Comparison of ENCODE assay signal across 8 mouse cellular contexts in the genomic region with DNA sequence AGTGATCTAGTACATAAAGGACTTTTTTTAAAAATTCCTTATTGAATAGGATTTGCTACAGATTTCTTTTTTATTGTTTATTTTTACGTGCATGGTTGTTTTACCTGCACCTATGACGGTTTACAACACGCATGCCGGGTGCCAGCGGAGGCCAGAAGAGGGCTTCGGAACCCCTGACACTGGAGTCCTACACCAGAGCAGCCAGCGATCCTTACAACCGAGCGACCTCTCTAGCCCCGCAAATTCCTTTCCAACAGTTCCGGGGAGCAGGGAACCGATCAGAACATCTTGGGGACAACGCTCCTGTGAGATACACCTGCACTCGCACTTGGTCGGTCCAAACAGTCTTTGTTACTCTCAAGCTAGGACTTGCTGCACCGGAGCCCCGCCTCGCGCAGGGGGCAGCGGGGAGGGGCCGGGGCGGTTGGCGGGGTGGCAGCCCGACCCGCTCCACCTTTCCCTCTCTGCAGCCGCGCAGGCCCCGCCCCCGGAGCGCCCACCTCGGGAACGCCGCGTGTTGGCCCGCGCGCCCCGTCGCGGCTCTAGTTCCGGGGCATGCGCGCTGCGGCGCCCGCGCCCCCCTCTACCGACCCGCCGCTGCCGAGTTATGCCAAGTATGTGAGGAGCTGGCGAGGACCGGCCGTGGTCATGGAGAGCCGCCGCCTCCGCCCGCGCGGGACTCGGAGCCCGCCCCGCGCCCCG. TPM values are rescaled to one million over a fixed set of nuclear protein-coding genes. Genes with fewer than 3 reads are reported as not detected.
DNase-seq lines count a peak whose midpoint lies in the region; ATAC-seq and TF ChIP-seq lines count a peak whose summit lies in the region.

A gene (plus strand): TSS at position 603 of the 702 bp plus-strand sequence.

- no peaks in the 10 kb centered on the region; the same call in 1 of the 2 replicates for H3K79me2 ChIP-seq in liver, adult 2 months (ENCODE audit: control insufficient read depth, insufficient read depth, low read length)
- no peaks in the 10 kb centered on the region for H3K79me2 ChIP-seq in myocyte (ENCODE audit: control insufficient read depth, insufficient read depth)

- peak within 1 kb of the TSS; percentile 86 for H3K4me2 ChIP-seq in embryonic facial prominence, embryonic 14.5 days (ENCODE audit: low read depth, low read length)
- peak within 1 kb of the TSS; percentile 81 for H3K4me2 ChIP-seq in heart, embryonic 13.5 days
- peak within 1 kb of the TSS; percentile 94 for H3K4me2 ChIP-seq in kidney, postnatal 0 days (ENCODE audit: low read length)
- peak within 1 kb of the TSS; percentile 90 for H3K4me2 ChIP-seq in myocyte (ENCODE audit: low read depth)

- 1% methylated on average over 65 of the region's 65 CpGs for WGBS in spleen, adult 2 months
- under 1% methylated on average over 28 of the region's 65 CpGs for WGBS in embryonic facial prominence, embryonic 14.5 days
- WGBS in heart, embryonic 13.5 days: under 1% methylated on average over 40 of the region's 65 CpGs
- WGBS in kidney, postnatal 0 days: under 1% methylated on average over 59 of the region's 65 CpGs
- 2% methylated on average over 53 of the region's 65 CpGs for whole genome bisulfite sequencing in liver, adult 2 months

- ATAC-seq in embryonic facial prominence, embryonic 14.5 days (ENCODE audit: low read depth): peak; percentile 91
- ATAC-seq in heart, embryonic 13.5 days (ENCODE audit: extremely low read depth, insufficient number of reproducible peaks, low FRiP score, low TSS enrichment): peak; percentile 77
- ATAC-seq in kidney, postnatal 0 days (replicated peaks; ENCODE audit: low FRiP score, low read depth): peak; percentile 88

- H3K27me3 ChIP-seq in spleen, adult 2 months (ENCODE audit: control insufficient read depth, insufficient read depth, low read length): peaks cover 17% of the 10 kb centered on the region
- 0 out of 2 replicates have a peak, but pooled peaks cover 3% of the 10 kb centered on the region for H3K27me3 ChIP-seq in embryonic facial prominence, embryonic 14.5 days (replicated peaks; ENCODE audit: control insufficient read depth, insufficient read depth, low read length)
- 0 out of 2 replicates have a peak, but pooled peaks cover 4% of the 10 kb centered on the region for H3K27me3 ChIP-seq in heart, embryonic 13.5 days (replicated peaks)
- no peaks in the 10 kb centered on the region for H3K27me3 ChIP-seq in kidney, postnatal 0 days (ENCODE audit: insufficient read depth, low read length)
- no peaks in the 10 kb centered on the region for H3K27me3 ChIP-seq in liver, adult 2 months (ENCODE audit: control insufficient read depth, insufficient read depth, low read length)
- no peaks in the 10 kb centered on the region for H3K27me3 ChIP-seq in myocyte (ENCODE audit: control insufficient read depth, insufficient read depth, insufficient read length)

- TF ChIP-seq CTCF in spleen, adult 2 months (IDR thresholded peaks at IDR 0.05; ENCODE audit: extremely low read depth, insufficient read depth, insufficient read length, insufficient replicate concordance): no peak
- no peak for TF ChIP-seq CTCF in kidney, postnatal 0 days (IDR thresholded peaks at IDR 0.05; ENCODE audit: low read depth)
- TF ChIP-seq CTCF in liver, adult 2 months (IDR thresholded peaks at IDR 0.05; ENCODE audit: low read depth, low read length): no peak

- peak within 1 kb of the TSS; percentile 47; the same call in 1 of the 2 replicates for H3K27ac ChIP-seq in spleen, adult 2 months (ENCODE audit: insufficient read depth, low read length)
- H3K27ac ChIP-seq in embryonic facial prominence, embryonic 14.5 days (replicated peaks; ENCODE audit: low read depth, low read length): peak within 1 kb of the TSS; percentile 90
- H3K27ac ChIP-seq in heart, embryonic 13.5 days (replicated peaks): peak within 1 kb of the TSS; percentile 100
- peak within 1 kb of the TSS; percentile 98 for H3K27ac ChIP-seq in kidney, postnatal 0 days
- peak within 1 kb of the TSS; percentile 81 for H3K27ac ChIP-seq in liver, adult 2 months (replicated peaks; ENCODE audit: insufficient read depth, low read depth, low read length)

- no peak for DNase-seq in spleen, adult 2 months (ENCODE audit: low read depth in 1 of 2, low spot score in 2 of 2)
- no peak for DNase-seq in spleen, adult 12 weeks (ENCODE audit: low spot score)
- DNase-seq in embryonic facial prominence, embryonic 14.5 days (ENCODE audit: low spot score): peak; percentile 93
- DNase-seq in kidney, postnatal 0 days (ENCODE audit: low spot score): peak; percentile 91
- peak; percentile 70 for DNase-seq in liver, adult 2 months (ENCODE audit: extremely low read depth, low read depth, low spot score)
- peak; percentile 86 for DNase-seq in testis, postnatal 14 days (ENCODE audit: low spot score)

- H3ac ChIP-seq in myocyte (ENCODE audit: control insufficient read depth, insufficient read length): peak within 1 kb of the TSS; percentile 57

- peak within 1 kb of the TSS; percentile 42 for H3K4me3 ChIP-seq in spleen, adult 2 months (ENCODE audit: extremely low read depth, insufficient read depth, insufficient read length)
- peak within 1 kb of the TSS; percentile 77 for H3K4me3 ChIP-seq in embryonic facial prominence, embryonic 14.5 days (ENCODE audit: low read depth, low read length)
- peak within 1 kb of the TSS; percentile 88 for H3K4me3 ChIP-seq in heart, embryonic 13.5 days
- H3K4me3 ChIP-seq in kidney, postnatal 0 days (replicated peaks; ENCODE audit: low read depth, low read length): peak within 1 kb of the TSS; percentile 67
- peak within 1 kb of the TSS; percentile 77 for H3K4me3 ChIP-seq in liver, adult 2 months (ENCODE audit: insufficient read depth, low read depth, low read length)
- H3K4me3 ChIP-seq in myocyte: peak within 1 kb of the TSS; percentile 25

- H3K9me3 ChIP-seq in embryonic facial prominence, embryonic 14.5 days (ENCODE audit: control insufficient read depth, low read length): no peaks in the 10 kb centered on the region
- H3K9me3 ChIP-seq in heart, embryonic 13.5 days: no peaks in the 10 kb centered on the region; the same call in 1 of the 2 replicates
- no peaks in the 10 kb centered on the region for H3K9me3 ChIP-seq in kidney, postnatal 0 days (replicated peaks; ENCODE audit: low read length)

- H3K36me3 ChIP-seq in spleen, adult 2 months (ENCODE audit: control insufficient read depth, insufficient read depth, low read length): no peaks in the 10 kb centered on the region
- H3K36me3 ChIP-seq in embryonic facial prominence, embryonic 14.5 days (ENCODE audit: control insufficient read depth, insufficient read depth, low read length): no peaks in the 10 kb centered on the region
- peaks cover 8% of the 10 kb centered on the region; the same call in 1 of the 2 replicates for H3K36me3 ChIP-seq in heart, embryonic 13.5 days
- H3K36me3 ChIP-seq in kidney, postnatal 0 days (ENCODE audit: insufficient read depth, low read length): no peaks in the 10 kb centered on the region
- no peaks in the 10 kb centered on the region for H3K36me3 ChIP-seq in liver, adult 2 months (ENCODE audit: control insufficient read depth, insufficient read depth, low read length)
- no peaks in the 10 kb centered on the region for H3K36me3 ChIP-seq in myocyte (ENCODE audit: control insufficient read depth, insufficient read depth)

- peaks cover 11% of the 10 kb centered on the region for H3K4me1 ChIP-seq in spleen, adult 2 months (ENCODE audit: control insufficient read depth, insufficient read depth, insufficient read length)
- peaks cover 8% of the 10 kb centered on the region for H3K4me1 ChIP-seq in embryonic facial prominence, embryonic 14.5 days (ENCODE audit: control insufficient read depth, insufficient read depth, low read length)
- peaks cover 42% of the 10 kb centered on the region for H3K4me1 ChIP-seq in heart, embryonic 13.5 days
- peaks cover 13% of the 10 kb centered on the region for H3K4me1 ChIP-seq in kidney, postnatal 0 days (replicated peaks; ENCODE audit: insufficient read depth, low read length)
- peaks cover 18% of the 10 kb centered on the region for H3K4me1 ChIP-seq in liver, adult 2 months (ENCODE audit: control insufficient read depth, insufficient read depth, low read length)

- TF ChIP-seq POLR2A in spleen, adult 2 months (IDR thresholded peaks at IDR 0.05; ENCODE audit: low read depth, low read length): no peak
- TF ChIP-seq POLR2A in liver, adult 2 months (IDR thresholded peaks at IDR 0.05; ENCODE audit: extremely low read depth, insufficient read depth, low read length): 0 out of 2 replicates have a peak, but pooled peaks have one; percentile 2
- TF ChIP-seq POLR2A in myocyte (IDR thresholded peaks at IDR 0.05; ENCODE audit: insufficient read length, low read depth): no peak

- H3K9ac ChIP-seq in embryonic facial prominence, embryonic 14.5 days (ENCODE audit: low read depth, low read length): peak within 1 kb of the TSS; percentile 90
- H3K9ac ChIP-seq in heart, embryonic 13.5 days: peak within 1 kb of the TSS; percentile 98
- H3K9ac ChIP-seq in kidney, postnatal 0 days (ENCODE audit: low read depth, low read length): peak within 1 kb of the TSS; percentile 90
- peak within 1 kb of the TSS; percentile 96 for H3K9ac ChIP-seq in liver, adult 2 months (ENCODE audit: low read depth, low read length)

TF ChIP-seq in myocyte, 11 proteins besides CTCF, POLR2A, EP300 and RAD21 (continues in another document):
- TF ChIP-seq SRF (IDR thresholded peaks at IDR 0.05; ENCODE audit: control insufficient read depth, insufficient read length, low read depth) (no peak), MAX (IDR thresholded peaks at IDR 0.05; ENCODE audit: low read depth) (no peak), REST (IDR thresholded peaks at IDR 0.05; ENCODE audit: insufficient read depth, insufficient read length) (no peak), TCF3 (IDR thresholded peaks at IDR 0.05; ENCODE audit: insufficient read length, low read depth) (no peak), USF1 (IDR thresholded peaks at IDR 0.05; ENCODE audit: low read depth) (no peak), POLR2AphosphoS2 (IDR thresholded peaks at IDR 0.05; ENCODE audit: insufficient read length, low read depth) (no peak), MYOD1 (IDR thresholded peaks at IDR 0.05; ENCODE audit: control insufficient read depth in 1 of 3, insufficient read length in 2 of 3, low read depth in 2 of 3) (no peak), CEBPB (IDR thresholded peaks at IDR 0.05; ENCODE audit: insufficient read depth, poor library complexity, severe bottlenecking) (no peak), TCF12 (IDR thresholded peaks at IDR 0.05; ENCODE audit: insufficient read depth, poor library complexity, severe bottlenecking) (no peak), MYOG (IDR thresholded peaks at IDR 0.05; ENCODE audit: control insufficient read depth in 1 of 3, insufficient read depth in 1 of 3, insufficient read length in 2 of 3, low read depth in 2 of 3) (no peak)

RNA-seq across cellular contexts. Expression of the gene that starts here (rescaled TPM):
- 0.57 and 0.67 TPM in 2 replicates for polyA plus RNA-seq in spleen, adult 2 months (2012; rRNA removed)
- 2.3 and 2.4 TPM in 2 replicates for polyA plus RNA-seq in embryonic facial prominence, embryonic 14.5 days (2014; fragmentation: Nextera tagmentation; extraction: Ambion mirVana)
- 4.8 and 5.4 TPM in 2 replicates for polyA plus RNA-seq in heart, embryonic 13.5 days (2015; fragmentation: Nextera tagmentation; extraction: Ambion mirVana)
- polyA plus RNA-seq in kidney, postnatal 0 days (2015; fragmentation: Nextera tagmentation; extraction: Ambion mirVana): 1.8 and 1.9 TPM in 2 replicates
- 5.4 and 7.9 TPM in 2 replicates for total RNA-seq in liver, adult 2 months (2014; rRNA removed)
- 1.3 and 1.7 TPM in 2 replicates for polyA plus RNA-seq in liver, adult 2 months (2012; rRNA removed)
- 0.73 TPM for polyA plus RNA-seq in myocyte (2012; fragmentation: generic; extraction: Trizol)

Comparison
In these comparisons a context has a peak if more than half of its experiments do, and no peak if none do; other contexts are left out.
1. DNase-seq: peak in embryonic facial prominence, embryonic 14.5 days (single experiment), kidney, postnatal 0 days (single experiment), liver, adult 2 months (single experiment) and testis, postnatal 14 days (single experiment); none in spleen, adult 2 months (0 of 2) and spleen, adult 12 weeks (single experiment).
2. H3K27ac ChIP-seq: peak in every context shown above with its lines; median percentile 100 in heart, embryonic 13.5 days; 98 in kidney, postnatal 0 days; 90 in embryonic facial prominence, embryonic 14.5 days; 81 in liver, adult 2 months; 47 in spleen, adult 2 months.
3. H3K4me3 ChIP-seq: peak in every context shown above with its lines; median percentile 88 in heart, embryonic 13.5 days; 77 in embryonic facial prominence, embryonic 14.5 days; 77 in liver, adult 2 months; 67 in kidney, postnatal 0 days; 42 in spleen, adult 2 months; 25 in myocyte.
4. Peak in every context shown above with its lines, with median percentiles within 50 percentile points of each other: ATAC-seq, H3K4me2 ChIP-seq and H3K9ac ChIP-seq.